Mouse (Mus musculus): ENCODE data around the gene Gm20661. TPM values are rescaled to one million over a fixed set of nuclear protein-coding genes. Genes with fewer than 3 reads are reported as not detected.

Gene Gm20661
- 1.2 and 1.3 TPM in 2 replicates for polyA plus RNA-seq (2014; fragmentation: Nextera tagmentation; extraction: Ambion mirVana)

GRCm38 (mm10) chr9:107982681-107983346 is at the start of gene Gm20661:
Gm20661 (plus strand) TSS chr9:107983058.
- Histone ChIP-seq H3K27ac (peak within 1 kb of the TSS; percentile 83), H3K4me2 (replicated peaks) (peak within 1 kb of the TSS; percentile 91), H3K9me3 (ENCODE audit: control insufficient read depth, low read length) (no peaks in the 10 kb centered on the region), H3K9ac (peak within 1 kb of the TSS; percentile 21; the same call in 1 of the 2 replicates), H3K36me3 (replicated peaks; ENCODE audit: control insufficient read depth, insufficient read depth) (no peaks in the 10 kb centered on the region), H3K27me3 (ENCODE audit: control insufficient read depth, insufficient read depth, low read length) (peaks cover 14% of the 10 kb centered on the region), H3K4me3 (replicated peaks; ENCODE audit: low read length) (peak within 1 kb of the TSS; percentile 65), H3K4me1 (replicated peaks; ENCODE audit: control insufficient read depth, insufficient read depth, low read length) (peaks cover 15% of the 10 kb centered on the region; the same call in 1 of the 2 replicates)
- DNase-seq (ENCODE audit: low spot score): peak; percentile 46
- ATAC-seq (ENCODE audit: low FRiP score): peak; percentile 50; the same call in 1 of the 2 replicates
- WGBS: 55% methylated on average over 14 of the region's 14 CpGs

GRCm38 (mm10) chr9:107934146-107934545 is 48.7 kb upstream of the Gm20661 start:
- H3K27ac ChIP-seq: no peak overlapping the region
- ATAC-seq (ENCODE audit: low FRiP score) (no peak), DNase-seq (ENCODE audit: low spot score) (no peak)
- H3K9me3 ChIP-seq (ENCODE audit: control insufficient read depth, low read length): no peaks in the 10 kb centered on the region
- WGBS: 81% methylated on average over 11 of the region's 11 CpGs
- H3K4me1 ChIP-seq (replicated peaks; ENCODE audit: control insufficient read depth, insufficient read depth, low read length): peaks cover 15% of the 10 kb centered on the region
- peaks cover 8% of the 10 kb centered on the region for H3K27me3 ChIP-seq (ENCODE audit: control insufficient read depth, insufficient read depth, low read length)
- H3K9ac ChIP-seq: no peak overlapping the region
- H3K4me2 ChIP-seq (replicated peaks): no peak overlapping the region
- no peaks in the 10 kb centered on the region for H3K36me3 ChIP-seq (replicated peaks; ENCODE audit: control insufficient read depth, insufficient read depth)
- no peak overlapping the region for H3K4me3 ChIP-seq (replicated peaks; ENCODE audit: low read length)

- H3K4me1 ChIP-seq (replicated peaks; ENCODE audit: control insufficient read depth, insufficient read depth, low read length): peaks cover 15% of the 10 kb centered on the region
- 11% methylated on average over 3 of the region's 3 CpGs for WGBS
These were observed 47.5 kb upstream of the Gm20661 start, which contains the start of gene Camkv for GRCm38 (mm10) chr9:107935374-107935773. Camkv (plus strand) TSS chr9:107935674.

GRCm38 (mm10) chr9:107935790-107936214 is 47.1 kb upstream of the Gm20661 start:
- H3K9me3 ChIP-seq (ENCODE audit: control insufficient read depth, low read length): no peaks in the 10 kb centered on the region
- peaks cover 15% of the 10 kb centered on the region for H3K4me1 ChIP-seq (replicated peaks; ENCODE audit: control insufficient read depth, insufficient read depth, low read length)
- DNase-seq (ENCODE audit: low spot score): peak; percentile 27
- no peak overlapping the region for H3K27ac ChIP-seq
- peak overlapping the region; percentile 50 for H3K4me3 ChIP-seq (replicated peaks; ENCODE audit: low read length)
- H3K4me2 ChIP-seq (replicated peaks): peak overlapping the region; percentile 91
- H3K36me3 ChIP-seq (replicated peaks; ENCODE audit: control insufficient read depth, insufficient read depth): no peaks in the 10 kb centered on the region
- peak overlapping the region; percentile 63 for H3K9ac ChIP-seq
- peaks cover 8% of the 10 kb centered on the region for H3K27me3 ChIP-seq (ENCODE audit: control insufficient read depth, insufficient read depth, low read length)
- under 1% methylated on average over 40 of the region's 41 CpGs for WGBS
- peak; percentile 34; the same call in 1 of the 2 replicates for ATAC-seq (ENCODE audit: low FRiP score)

More at GRCm38 (mm10) chr9:107935374-107935773, 47.5 kb upstream of the Gm20661 start, which contains the start of gene Camkv:
- no peaks in the 10 kb centered on the region for H3K9me3 ChIP-seq (ENCODE audit: control insufficient read depth, low read length)
- H3K4me3 ChIP-seq (replicated peaks; ENCODE audit: low read length): peak within 1 kb of the TSS; percentile 50
- H3K27ac ChIP-seq: no peak within 1 kb of the TSS
- DNase-seq (ENCODE audit: low spot score) (no peak), ATAC-seq (ENCODE audit: low FRiP score) (no peak)
- H3K4me2 ChIP-seq (replicated peaks): peak within 1 kb of the TSS; percentile 91
- peak within 1 kb of the TSS; percentile 63 for H3K9ac ChIP-seq
- peaks cover 8% of the 10 kb centered on the region for H3K27me3 ChIP-seq (ENCODE audit: control insufficient read depth, insufficient read depth, low read length)
- no peaks in the 10 kb centered on the region for H3K36me3 ChIP-seq (replicated peaks; ENCODE audit: control insufficient read depth, insufficient read depth)

GRCm38 (mm10) chr9:107936215-107936822 is 46.5 kb upstream of the Gm20661 start:
- WGBS: 1% methylated on average over 29 of the region's 29 CpGs
- Histone ChIP-seq H3K27me3 (ENCODE audit: control insufficient read depth, insufficient read depth, low read length) (peaks cover 8% of the 10 kb centered on the region), H3K9me3 (ENCODE audit: control insufficient read depth, low read length) (no peaks in the 10 kb centered on the region), H3K27ac (no peak overlapping the region), H3K36me3 (replicated peaks; ENCODE audit: control insufficient read depth, insufficient read depth) (no peaks in the 10 kb centered on the region), H3K4me1 (replicated peaks; ENCODE audit: control insufficient read depth, insufficient read depth, low read length) (peaks cover 15% of the 10 kb centered on the region), H3K4me3 (replicated peaks; ENCODE audit: low read length) (peak overlapping the region; percentile 50), H3K4me2 (replicated peaks) (peak overlapping the region; percentile 91), H3K9ac (peak overlapping the region; percentile 63)
- ATAC-seq (ENCODE audit: low FRiP score) (peak; percentile 38; the same call in 1 of the 2 replicates), DNase-seq (ENCODE audit: low spot score) (no peak)

GRCm38 (mm10) chr9:107936831-107937230 is 46.0 kb upstream of the Gm20661 start:
- H3K4me1 ChIP-seq (replicated peaks; ENCODE audit: control insufficient read depth, insufficient read depth, low read length): peaks cover 15% of the 10 kb centered on the region
- DNase-seq (ENCODE audit: low spot score) (no peak), ATAC-seq (ENCODE audit: low FRiP score) (no peak)
- no peaks in the 10 kb centered on the region for H3K9me3 ChIP-seq (ENCODE audit: control insufficient read depth, low read length)
- H3K4me3 ChIP-seq (replicated peaks; ENCODE audit: low read length): peak overlapping the region; percentile 50
- H3K9ac ChIP-seq: peak overlapping the region; percentile 63
- H3K36me3 ChIP-seq (replicated peaks; ENCODE audit: control insufficient read depth, insufficient read depth): no peaks in the 10 kb centered on the region
- peaks cover 8% of the 10 kb centered on the region for H3K27me3 ChIP-seq (ENCODE audit: control insufficient read depth, insufficient read depth, low read length)
- H3K27ac ChIP-seq: no peak overlapping the region
- peak overlapping the region; percentile 91 for H3K4me2 ChIP-seq (replicated peaks)
- WGBS: 8% methylated on average over 3 of the region's 3 CpGs

- Histone ChIP-seq H3K27ac (no peak overlapping the region), H3K9me3 (ENCODE audit: control insufficient read depth, low read length) (no peaks in the 10 kb centered on the region), H3K27me3 (ENCODE audit: control insufficient read depth, insufficient read depth, low read length) (no peaks in the 10 kb centered on the region), H3K36me3 (replicated peaks; ENCODE audit: control insufficient read depth, insufficient read depth) (no peaks in the 10 kb centered on the region), H3K9ac (no peak overlapping the region), H3K4me1 (replicated peaks; ENCODE audit: control insufficient read depth, insufficient read depth, low read length) (no peaks in the 10 kb centered on the region; the same call in 1 of the 2 replicates), H3K4me2 (replicated peaks) (no peak overlapping the region), H3K4me3 (replicated peaks; ENCODE audit: low read length) (no peak overlapping the region)
- ATAC-seq (ENCODE audit: low FRiP score) (no peak), DNase-seq (ENCODE audit: low spot score) (no peak)
- WGBS: 89% methylated on average over 31 of the region's 31 CpGs
These were observed 35.3 kb upstream of the Gm20661 start for GRCm38 (mm10) chr9:107947241-107948194.

- H3K4me2 ChIP-seq (replicated peaks): no peak overlapping the region
- no peak overlapping the region for H3K4me3 ChIP-seq (replicated peaks; ENCODE audit: low read length)
- no peak overlapping the region for H3K27ac ChIP-seq
- no peaks in the 10 kb centered on the region for H3K9me3 ChIP-seq (ENCODE audit: control insufficient read depth, low read length)
- 82% methylated on average over 13 of the region's 13 CpGs for WGBS
- no peak for DNase-seq (ENCODE audit: low spot score)
- no peaks in the 10 kb centered on the region for H3K36me3 ChIP-seq (replicated peaks; ENCODE audit: control insufficient read depth, insufficient read depth)
- no peaks in the 10 kb centered on the region; the same call in 1 of the 2 replicates for H3K4me1 ChIP-seq (replicated peaks; ENCODE audit: control insufficient read depth, insufficient read depth, low read length)
- ATAC-seq (ENCODE audit: low FRiP score): no peak
- H3K9ac ChIP-seq: no peak overlapping the region
- H3K27me3 ChIP-seq (ENCODE audit: control insufficient read depth, insufficient read depth, low read length): no peaks in the 10 kb centered on the region
These were observed 33.5 kb upstream of the Gm20661 start for GRCm38 (mm10) chr9:107949184-107949921.

All from hindbrain, embryonic 14.5 days (tissue).